Mouse (Mus musculus) urinary bladder, postnatal 4 days (tissue): Measurements from ENCODE around the gene C1qtnf3.

Experiments
- DNase-seq, 2 experiments: peaks; one replicate each; pipeline ENCODE4 v3.0.0; 2021 to 2022; ENCODE audit warnings: low spot score in 2 of 2

Gene C1qtnf3

DNA sequence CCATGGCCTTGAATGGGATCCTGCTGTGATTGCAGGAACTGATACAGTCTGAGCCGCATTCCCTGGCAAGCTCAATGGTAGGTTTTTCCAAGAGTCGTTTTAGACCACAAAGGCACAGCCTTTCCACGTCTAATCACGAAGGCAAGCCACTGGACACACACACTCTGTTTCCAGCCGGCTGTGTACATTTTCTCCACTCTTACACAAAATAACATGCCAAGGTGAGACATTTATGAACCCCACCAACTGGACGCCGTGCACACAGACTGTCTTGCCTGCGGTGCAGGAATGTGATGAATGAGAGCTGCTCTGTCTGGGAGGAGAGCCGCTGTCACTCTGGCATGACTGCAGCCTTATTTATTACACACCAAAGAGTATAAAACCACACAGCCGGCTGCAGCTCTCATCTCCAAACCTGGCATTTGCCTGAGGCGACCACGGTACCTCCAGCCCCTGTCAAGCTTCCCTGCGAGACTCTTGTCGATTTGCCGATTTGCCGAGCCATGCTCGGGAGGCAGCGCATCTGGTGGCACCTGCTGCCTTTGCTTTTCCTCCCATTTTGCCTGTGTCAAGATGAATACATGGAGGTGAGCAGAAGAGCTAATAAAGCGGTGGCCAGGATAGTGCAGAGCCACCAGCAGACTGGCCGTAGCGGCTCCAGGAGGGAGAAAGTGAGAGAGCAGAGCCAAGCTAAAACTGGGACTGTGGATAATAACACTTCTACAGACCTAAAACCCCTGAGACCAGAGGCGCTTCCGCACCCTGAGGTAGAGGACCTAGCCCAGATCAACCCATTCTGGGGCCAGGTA is at the start of gene C1qtnf3:
Gene C1qtnf3 (plus strand): TSS at position 382 of the 809 bp plus-strand sequence.
- DNase-seq: peak in 1 of 2 experiments; percentile 35

DNA sequence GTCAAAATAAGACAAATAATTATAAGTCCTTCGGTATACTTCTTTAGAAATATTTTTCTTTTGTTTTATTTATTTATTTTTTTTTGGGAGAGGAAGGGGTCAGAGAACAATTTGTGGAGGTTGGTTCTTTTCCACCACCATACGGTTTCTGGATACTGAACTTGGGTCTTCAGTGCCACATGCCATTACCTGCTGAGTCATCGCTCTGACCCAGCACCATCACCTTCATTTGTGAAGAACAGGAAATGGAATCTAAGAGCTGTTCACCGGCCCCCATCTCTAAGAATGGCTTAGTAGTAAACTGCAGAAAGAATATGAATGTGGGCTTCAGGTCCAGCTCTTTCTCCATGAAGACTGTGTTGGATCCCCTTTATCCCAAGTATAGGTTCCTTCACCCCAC is 49.8 kb upstream of the C1qtnf3 start:
- DNase-seq: peak in 1 of 2 experiments; percentile 9

DNA sequence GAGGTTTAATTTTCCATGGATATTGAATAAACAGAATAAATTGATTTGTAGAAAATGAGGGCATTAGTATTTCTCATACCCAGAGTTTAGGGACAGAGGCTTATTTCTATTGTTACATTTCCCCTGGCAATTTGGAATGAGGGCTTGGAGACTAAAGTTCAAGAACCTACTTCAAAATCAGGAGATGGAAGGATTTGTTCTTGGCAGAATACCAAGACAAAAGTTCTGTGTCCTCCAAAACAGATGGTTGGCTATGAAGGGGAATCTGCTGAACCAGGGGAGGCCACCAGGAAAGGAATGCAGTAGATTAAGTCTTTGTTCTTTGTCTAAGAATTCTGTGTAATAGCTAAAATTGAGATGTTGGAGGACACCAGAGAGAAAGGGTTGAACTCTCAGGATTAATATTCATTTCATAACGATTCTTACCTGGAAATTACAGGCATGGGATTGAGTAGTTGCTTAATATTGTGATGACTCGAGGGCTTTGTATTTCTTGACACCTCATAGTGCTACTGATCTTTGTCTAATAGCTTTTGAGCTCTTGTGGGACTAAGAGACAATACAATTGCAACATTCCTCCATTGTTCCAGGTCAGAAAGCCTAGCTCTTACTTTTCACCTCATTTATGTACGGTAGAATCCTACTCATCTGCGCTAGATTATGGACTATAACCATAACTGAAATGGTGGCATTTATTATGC is 35.4 kb upstream of the C1qtnf3 start:
- no peak for DNase-seq

DNA sequence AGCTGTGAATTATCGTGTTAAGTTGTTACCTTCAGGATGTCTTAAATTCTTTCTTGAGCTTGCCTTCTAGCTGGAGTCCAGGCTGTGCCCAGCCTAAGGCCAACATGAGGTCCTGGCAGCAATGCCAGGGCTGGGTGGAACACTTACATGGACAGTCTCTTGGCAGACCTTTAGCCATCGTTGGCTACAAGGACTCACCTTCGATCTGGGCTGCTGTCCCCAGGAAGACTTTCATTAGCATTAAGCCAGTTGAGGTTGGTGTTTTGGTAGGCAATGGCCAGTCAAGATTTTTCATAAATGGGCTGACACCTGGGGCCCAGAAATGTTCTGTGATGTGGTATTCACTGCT is 34.8 kb upstream of the C1qtnf3 start:
- DNase-seq: no peak

DNA sequence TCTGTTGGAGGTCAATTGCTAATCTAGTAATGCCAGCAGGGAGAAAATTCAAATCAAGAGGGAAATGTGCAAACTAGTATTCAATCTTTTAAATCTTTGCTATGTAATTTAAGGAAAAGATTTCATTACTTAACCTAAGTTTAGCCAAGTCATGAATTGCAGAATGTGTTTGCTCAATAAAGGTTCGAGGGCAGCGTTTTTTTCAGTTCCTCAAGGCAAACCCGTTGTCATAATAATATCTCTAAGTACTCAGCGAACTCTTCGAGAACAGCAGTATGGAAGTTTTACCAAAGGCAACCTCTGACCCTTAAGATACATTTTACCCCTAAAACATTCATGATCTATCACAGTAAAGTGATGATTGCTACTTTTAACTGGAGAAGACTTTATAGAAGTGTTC is 31.9 kb upstream of the C1qtnf3 start:
- DNase-seq: no peak

DNA sequence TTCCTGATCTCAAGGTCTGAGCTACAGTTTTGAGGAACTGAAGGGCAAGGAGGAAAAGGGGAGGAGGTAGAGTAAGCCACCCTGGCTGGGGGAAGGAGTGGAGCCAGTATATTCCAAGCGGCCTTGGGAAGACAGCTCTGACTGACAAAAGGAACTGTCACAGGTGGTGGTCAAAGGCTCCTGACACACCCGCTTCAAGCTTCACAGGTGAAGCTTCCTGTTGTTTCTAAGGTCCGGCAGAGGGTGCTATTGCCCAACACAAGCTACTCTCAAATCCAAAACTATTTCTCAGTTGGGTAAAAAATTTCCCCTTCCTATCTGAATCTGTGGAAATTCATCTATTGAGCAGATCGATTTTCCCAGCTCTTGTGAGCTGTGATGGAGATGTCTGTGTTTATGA is 31.1 kb upstream of the C1qtnf3 start:
- DNase-seq: no peak

DNA sequence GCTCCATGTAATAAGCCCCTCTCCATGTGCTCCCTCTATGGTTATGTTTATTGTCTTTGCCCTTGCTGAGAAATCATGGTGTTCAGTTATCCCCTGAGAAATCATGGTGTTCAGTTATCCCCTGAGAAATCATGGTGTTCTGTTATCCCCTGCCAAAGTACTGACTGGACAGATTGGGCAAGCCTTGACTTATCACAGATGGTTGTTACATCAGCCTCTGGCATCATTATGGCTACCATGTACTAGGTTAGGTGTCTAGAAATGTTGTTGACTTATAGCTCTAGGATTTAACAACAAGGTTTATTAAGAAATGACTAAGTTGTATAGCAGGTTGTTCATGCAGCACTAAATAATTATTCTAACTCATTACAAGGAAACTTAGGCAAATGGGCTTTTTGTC is 30.1 kb upstream of the C1qtnf3 start:
- no peak for DNase-seq

DNA sequence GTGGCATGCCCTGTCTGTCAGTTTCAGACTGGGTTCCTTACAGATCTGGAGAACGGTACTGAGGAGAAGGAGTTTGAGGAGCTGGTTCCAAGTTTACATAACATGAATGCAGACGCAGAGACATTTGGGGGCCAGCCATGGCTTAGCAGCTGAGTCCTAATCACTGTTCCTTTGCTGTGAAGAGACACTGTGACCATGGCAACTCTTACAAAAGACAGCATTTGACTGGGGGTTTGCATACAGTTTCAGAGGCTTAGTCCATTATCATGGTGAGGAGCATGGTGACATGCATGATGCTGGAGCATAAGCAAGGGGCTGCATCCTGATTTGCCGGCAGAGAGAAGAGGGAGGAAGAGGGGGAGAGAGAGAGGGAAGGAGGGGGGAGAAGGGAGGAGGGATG is 29.6 kb upstream of the C1qtnf3 start:
- DNase-seq: no peak

DNA sequence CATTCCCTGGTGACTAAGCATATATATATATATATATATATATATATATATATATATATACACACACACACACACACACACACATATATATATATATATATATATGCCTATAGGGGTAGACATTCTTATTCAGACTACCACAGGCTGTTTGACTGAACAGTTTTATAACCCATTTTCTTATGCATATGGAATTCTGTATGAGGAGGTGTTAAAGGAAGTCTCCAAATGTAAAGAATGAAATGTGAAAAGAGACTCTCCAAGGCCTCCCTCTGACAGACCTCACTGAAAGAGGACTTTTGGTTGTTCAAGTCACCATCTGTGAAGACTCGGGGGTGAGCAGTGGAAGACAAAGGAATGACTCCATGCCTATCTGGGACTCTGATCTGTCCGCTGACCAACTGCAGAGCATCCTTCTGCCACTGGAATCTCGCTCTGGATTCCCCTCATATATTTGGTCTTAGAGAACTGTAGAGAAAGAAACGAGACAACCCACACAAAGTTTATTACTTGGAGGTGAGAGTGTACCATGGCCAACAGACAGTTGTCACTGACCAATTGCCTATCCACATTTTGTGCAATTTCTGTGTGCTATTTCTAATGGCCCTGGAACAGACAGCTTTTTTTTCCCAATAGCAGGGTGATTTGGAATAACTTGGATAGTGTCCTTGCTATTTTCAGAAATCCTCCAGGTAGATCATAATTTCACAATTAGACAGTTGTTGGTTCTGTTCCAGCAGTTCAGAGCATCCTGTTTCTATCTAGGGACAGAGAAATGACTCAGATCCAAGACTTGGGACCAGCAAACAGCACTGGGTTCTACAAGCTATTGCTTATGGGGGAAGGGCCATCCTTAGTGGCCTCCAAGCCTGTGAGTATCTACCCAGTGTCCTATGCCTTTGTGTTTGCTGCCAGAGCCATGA is 28.8 kb upstream of the C1qtnf3 start:
- DNase-seq: no peak

DNA sequence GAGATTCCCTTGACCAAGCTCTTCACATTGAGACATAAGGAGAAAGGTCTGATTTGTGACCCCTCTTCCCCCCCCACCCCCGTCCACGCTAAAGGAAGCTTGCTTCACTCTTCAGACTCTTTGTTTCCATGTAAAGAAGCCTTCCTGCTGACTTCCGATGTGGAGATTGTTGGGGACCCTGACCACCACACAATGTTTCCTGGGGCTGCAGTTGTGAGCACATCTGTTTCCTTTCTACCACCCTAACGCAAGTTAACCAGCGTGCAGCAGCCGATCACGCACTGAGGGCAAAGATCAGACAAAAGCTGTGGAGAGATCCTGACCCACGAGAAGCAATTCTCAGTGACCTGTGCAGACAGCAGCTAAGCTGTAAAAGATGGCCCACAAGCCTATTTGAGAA is 24.8 kb upstream of the C1qtnf3 start:
- no peak for DNase-seq

DNA sequence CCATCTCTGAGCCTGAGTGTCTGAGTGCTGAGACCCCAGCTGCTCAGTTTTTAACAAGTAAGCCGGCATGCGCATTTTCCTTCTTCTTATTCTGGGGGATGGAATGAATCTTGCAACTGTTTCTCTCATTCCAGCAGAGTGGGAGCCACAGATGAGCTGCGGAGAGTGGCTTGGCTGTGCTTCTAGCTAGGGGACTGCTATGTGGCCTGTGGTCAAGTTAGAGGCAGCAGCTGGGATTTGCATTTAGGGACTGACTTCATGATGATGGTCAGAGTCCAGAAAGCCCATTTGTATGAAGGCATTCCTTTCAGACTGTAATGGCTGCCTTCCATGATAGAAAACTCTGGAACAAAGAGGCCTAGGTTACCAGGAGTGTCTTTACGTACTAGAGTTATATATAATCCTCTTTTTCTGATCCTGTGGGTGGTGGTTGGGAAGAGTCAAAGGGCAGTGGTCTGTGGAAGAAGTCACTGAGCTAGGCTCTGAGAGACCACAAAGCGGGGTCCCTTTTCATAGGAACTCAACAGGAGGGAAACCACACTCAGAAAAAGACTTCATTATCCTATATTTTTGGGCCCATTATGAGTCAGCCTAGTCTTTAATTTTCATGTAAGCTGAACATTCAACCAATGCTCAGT is 23.4 kb upstream of the C1qtnf3 start:
- DNase-seq: no peak

DNA sequence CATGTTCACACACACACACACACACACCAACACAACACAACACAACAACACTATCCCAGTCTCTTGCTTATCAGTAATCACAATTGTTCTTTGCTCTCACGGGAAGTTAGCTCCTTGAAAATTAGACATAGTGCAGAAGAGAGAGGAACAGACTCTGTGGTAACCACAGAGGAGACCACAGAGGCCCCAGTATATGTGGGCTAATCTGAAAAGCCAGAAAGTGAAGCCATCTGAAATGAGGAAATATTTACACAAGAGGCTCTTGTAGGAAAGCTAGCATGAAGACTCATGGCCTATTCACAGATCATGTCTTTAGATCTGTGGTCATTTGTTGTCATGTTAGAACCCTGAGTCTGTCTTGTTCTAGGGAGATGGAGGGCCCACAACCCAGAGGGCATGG is 18.2 kb upstream of the C1qtnf3 start:
- no peak for DNase-seq

DNA sequence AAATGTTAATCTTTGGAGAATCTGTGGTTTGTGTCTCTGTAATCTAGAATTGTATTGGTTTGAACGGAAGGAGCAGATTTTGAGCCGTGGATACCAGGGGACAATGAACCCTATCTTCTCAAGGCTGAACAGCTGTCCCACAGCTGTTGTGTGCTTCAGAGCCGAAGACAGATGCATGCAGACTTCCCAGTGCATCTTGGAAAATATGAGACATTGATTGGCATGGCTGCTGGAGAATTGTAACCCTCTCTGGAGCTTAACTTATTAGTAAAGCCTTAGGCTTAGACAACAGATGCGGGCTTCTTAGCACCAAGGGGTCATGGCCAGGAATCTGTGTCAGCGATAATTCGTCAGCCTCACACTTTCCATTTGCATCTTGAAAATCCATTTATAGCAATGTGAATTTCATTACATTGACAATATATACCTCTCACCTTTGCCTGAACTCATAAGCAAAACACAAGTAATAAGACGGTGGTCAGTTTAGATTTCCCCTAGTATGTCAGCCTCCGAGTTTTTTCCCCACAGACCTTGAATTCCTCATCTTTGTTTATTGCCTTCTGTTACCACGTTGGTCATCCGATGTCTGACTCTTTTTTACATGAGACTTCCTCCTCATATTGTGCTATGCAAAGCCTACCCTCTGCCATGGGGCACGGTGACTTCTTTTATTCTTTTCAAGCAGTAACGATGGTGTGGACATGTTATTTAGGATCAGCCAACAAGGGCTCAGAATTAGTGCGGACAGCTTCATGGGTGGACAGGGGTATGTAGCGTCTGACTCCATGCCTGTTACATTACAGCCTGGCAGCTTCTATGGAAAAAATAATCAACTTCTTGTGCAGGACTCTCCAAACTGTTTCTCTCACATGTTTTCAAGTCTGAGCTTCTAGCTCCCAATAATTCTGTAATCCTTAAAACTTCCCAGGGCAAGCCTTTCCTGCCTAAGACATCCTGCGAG is 11.7 kb upstream of the C1qtnf3 start:
- DNase-seq: no peak

DNA sequence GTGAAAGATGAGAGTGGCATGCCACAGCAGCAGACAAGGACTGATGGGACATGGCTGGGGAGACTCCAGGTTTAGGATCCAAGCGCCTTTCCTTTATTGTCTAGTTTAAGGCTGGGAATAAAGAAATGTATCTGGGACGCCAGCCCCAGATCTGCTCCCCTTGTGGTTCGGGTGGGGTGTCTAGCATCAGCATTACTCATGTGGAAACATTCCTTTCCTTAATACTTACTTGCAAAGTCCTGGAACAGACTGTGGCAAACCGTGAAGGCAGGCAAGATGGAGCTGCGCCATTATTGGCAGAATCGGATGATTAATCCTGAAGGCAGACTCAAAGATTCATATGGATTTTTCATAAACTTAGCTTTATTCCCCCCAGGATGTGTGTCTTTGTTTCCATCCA is 10.2 kb upstream of the C1qtnf3 start:
- no peak for DNase-seq

DNA sequence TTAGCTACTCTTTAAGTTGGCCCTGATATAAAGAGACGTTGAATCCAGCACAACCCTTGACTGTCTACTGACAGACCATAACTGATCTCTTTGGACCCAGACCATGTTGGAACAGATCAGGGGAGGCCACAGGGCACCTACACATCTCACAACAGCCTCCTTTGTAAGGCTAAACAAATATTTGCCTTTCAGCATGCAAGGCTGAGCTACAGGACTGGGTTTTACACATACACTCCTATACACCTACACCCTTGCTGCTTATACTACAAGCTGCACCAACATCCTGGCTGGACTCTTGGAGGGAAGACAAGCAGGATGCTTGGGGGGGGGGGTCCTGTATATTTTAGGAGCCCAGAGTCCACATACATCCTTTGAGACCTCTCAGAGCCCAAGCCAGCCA is 4.3 kb upstream of the C1qtnf3 start:
- no peak for DNase-seq

DNA sequence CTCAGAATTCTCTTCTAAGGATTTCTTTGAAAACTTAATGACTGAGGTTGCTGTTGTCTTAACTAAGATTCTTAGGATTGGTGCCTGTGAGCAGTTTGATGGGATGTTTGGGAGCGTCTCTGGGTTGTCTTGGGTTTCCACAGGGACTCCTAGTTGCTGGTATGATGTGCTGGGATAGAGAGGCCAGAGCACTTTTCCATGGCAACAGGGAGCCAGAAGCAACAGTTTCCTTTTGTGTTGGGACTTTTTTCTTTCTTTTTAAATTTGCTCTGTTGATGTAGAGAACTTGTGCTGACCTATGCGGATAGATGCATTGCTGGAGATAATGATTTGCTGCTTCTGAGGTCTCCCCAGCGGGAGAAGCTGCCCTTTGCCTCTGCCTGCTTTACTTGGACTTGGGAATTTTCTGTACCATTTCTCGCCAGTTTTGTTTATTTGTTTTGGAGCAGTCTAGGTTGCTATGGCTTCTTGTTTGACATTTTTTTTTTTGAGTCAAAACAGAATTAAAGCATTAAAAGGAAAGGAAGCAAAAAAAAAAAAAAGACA is 701 bp downstream of the C1qtnf3 start:
- DNase-seq: no peak

DNA sequence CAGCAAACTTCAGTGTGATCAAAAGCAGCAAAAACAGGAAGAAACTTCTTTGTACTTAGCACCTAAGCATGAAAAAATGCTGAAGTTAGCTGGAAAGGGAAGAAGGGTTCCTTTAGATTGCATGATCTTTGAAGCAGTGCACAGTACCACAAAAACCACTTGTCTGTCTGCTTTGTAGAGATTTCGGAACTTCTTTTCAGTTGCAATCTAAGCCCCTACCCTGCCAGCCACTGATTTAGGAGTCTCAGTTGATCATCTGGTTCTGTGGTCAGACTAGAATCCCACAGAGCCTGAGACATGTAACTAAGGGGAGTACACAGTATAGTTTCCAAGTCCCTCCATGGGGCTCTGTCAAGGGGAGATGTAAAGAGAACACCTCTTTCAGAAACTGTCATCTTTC is 1.3 kb downstream of the C1qtnf3 start:
- no peak for DNase-seq

DNA sequence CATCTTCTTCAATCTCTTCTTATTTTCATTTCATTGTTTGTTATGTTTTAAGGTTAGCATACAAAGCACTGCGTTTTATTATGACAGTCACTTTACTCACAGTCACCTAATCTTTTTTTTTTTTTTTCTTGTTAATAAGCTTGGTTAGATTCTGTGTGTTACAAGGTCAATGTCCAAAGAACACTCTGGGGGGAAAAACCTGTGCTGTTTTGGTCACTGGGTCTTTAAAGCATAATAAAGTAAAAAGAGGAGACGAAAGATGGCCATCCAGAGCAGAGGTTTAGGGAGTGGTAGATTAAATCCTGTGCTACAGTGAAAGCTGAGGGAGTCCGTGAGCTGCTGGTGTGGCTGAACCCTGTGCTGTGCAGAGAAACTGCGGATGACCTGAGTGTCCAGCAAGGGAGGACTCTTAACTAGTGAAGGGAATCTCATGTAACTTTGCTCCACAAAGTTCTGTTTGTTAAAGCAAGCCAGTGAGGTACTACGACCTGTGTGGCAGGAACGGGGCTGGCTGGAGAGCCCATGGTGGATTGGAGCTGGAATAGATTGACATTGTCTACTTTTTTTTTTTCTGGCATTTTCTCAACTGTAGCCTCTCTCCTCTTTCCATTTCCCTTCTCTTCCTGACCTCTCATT is 2.4 kb downstream of the C1qtnf3 start:
- no peak for DNase-seq

DNA sequence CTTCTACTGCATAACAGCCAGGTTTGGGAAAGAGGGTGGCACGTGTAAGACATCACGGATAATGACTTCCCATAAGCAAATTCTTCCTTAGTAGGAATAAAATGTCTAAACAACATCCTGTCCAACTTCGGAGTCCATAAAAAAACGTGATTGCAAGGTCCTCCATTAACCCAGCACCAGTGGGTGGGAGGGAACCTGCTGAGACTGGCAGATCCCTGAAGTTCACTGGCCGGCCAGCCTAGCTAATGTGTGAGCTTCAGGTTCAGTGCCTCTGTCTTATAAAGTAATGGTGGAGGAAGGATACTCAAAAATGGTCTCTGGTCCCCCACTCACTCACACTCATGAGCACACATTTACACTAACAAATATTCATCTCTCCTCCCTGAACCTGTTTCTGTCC is 3.0 kb downstream of the C1qtnf3 start:
- no peak for DNase-seq

DNA sequence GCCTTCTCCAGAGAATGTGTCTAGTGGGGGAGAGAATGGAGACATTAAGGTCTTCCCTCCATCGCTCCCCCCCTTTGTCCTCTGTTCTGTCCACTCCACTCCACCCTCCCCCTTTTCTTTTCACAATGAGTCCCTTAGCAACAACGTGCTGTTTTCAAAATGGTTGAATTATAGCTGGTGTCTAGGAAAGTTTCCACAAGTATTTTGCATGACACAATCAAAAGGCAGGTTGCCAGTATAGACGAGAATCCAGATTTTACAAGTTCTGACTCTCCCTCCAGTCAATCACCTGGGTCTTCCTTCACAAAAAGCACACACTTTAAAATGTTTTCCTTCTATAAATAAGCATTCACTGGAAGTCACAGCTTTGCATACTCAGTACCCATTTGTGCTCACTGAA is 4.6 kb downstream of the C1qtnf3 start:
- DNase-seq: no peak
